Mouse (Mus musculus): ENCODE data around the gene Hsf3. TPM values are rescaled to one million over a fixed set of nuclear protein-coding genes. Genes with fewer than 3 reads are reported as not detected.

Gene Hsf3
- polyA plus RNA-seq, 1 experiment from 2014 or later, result 0.53 TPM

DNA sequence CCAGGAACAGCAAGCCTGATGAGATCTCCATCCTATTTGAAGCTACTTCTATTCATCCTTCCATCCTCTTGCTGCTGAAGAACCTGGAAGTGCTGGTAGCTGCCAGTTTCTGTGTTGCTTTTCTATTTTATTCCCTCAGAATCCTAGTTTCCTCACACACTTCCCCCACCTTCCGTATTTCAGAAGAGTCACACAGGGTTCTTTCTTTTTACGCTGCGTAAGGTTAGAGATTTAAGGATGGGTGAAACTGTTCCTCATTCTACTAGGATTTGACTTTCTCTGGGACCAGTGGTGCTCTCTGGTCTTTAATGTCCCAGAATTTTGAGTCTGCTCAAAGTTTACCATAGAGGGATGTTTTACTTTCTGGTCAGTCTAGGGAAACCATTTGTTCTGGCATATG lies 162.8 kb downstream of the Hsf3 start, which contains the start of gene Vsig4:
Gene Vsig4, minus strand, starts transcription at position 101 of the 400 bp plus-strand sequence.
- H3K4me3 ChIP-seq (ENCODE audit: low read depth, low read length), result no peak within 1 kb of the TSS
- no peaks in the 10 kb centered on the region for H3K9me3 ChIP-seq (replicated peaks; ENCODE audit: control insufficient read depth, low read length)
- no peaks in the 10 kb centered on the region for H3K36me3 ChIP-seq (ENCODE audit: control insufficient read depth, insufficient read depth, low read length)
- H3K4me1 ChIP-seq (ENCODE audit: control insufficient read depth, insufficient read depth, low read length), result no peaks in the 10 kb centered on the region
- ATAC-seq (replicated peaks; ENCODE audit: insufficient number of reproducible peaks, low FRiP score, low TSS enrichment), result no peak
- H3K27me3 ChIP-seq (ENCODE audit: control insufficient read depth, insufficient read depth, low read length), result no peaks in the 10 kb centered on the region
- WGBS (ENCODE audit: insufficient replicate concordance), result 79% methylated on average over 3 of the region's 3 CpGs
- H3K27ac ChIP-seq (ENCODE audit: low read depth, low read length), result no peak within 1 kb of the TSS
- no peak within 1 kb of the TSS for H3K4me2 ChIP-seq
- H3K9ac ChIP-seq (ENCODE audit: low read depth, low read length), result no peak within 1 kb of the TSS

DNA sequence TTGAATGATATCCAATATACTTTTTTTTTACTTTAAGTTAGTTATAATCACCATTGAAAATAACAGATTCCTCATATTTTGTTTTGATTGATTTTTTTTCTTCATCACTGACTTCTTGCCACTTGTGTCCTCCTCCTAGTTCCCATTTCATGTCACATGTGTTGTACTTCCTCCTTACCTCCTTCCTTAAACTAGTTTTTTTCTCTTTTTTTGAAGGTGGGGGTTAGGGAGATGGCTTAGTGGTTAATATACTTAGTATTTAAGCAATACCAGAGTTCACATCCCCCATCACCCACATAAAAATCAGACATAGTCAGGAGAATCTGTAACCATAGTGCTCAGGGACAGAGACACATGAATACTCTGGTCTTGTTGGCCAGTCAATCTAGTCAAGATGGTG lies 199.6 kb downstream of the Hsf3 start:
- no peak overlapping the region for H3K4me2 ChIP-seq
- H3K4me1 ChIP-seq (ENCODE audit: control insufficient read depth, insufficient read depth, low read length), result no peaks in the 10 kb centered on the region
- H3K9me3 ChIP-seq (replicated peaks; ENCODE audit: control insufficient read depth, low read length), result no peaks in the 10 kb centered on the region
- H3K27ac ChIP-seq (ENCODE audit: low read depth, low read length), result no peak overlapping the region
- no peaks in the 10 kb centered on the region for H3K27me3 ChIP-seq (ENCODE audit: control insufficient read depth, insufficient read depth, low read length)
- no peaks in the 10 kb centered on the region for H3K36me3 ChIP-seq (ENCODE audit: control insufficient read depth, insufficient read depth, low read length)
- H3K9ac ChIP-seq (ENCODE audit: low read depth, low read length), result no peak overlapping the region
- H3K4me3 ChIP-seq (ENCODE audit: low read depth, low read length), result no peak overlapping the region
- no peak for ATAC-seq (replicated peaks; ENCODE audit: insufficient number of reproducible peaks, low FRiP score, low TSS enrichment)

Other genes with a start within 250 kb of the Hsf3 start
- not detected in 2 replicates for gene Vsig4, start 162.9 kb downstream of the Hsf3 start, polyA plus RNA-seq (2014; fragmentation: Nextera tagmentation; extraction: Ambion mirVana)
- gene Heph, start 935 bp downstream of the Hsf3 start, polyA plus RNA-seq (2014; fragmentation: Nextera tagmentation; extraction: Ambion mirVana), result 14.2 and 21.0 TPM in 2 replicates

Data from heart, embryonic 11.5 days (tissue).